8 mouse cellular contexts compared by ENCODE assay signal in genomic region chr13:73803450-73804178, GRCm38 (mm10). TPM values are rescaled to one million over a fixed set of nuclear protein-coding genes. Genes with fewer than 3 reads are reported as not detected.
DNase-seq lines count a peak whose midpoint lies in the region; ATAC-seq and TF ChIP-seq lines count a peak whose summit lies in the region.

No protein-coding gene starts in this region.

- no peaks in the 10 kb centered on the region for H3K9me3 ChIP-seq in limb, embryonic 13.5 days
- no peaks in the 10 kb centered on the region for H3K9me3 ChIP-seq in limb, embryonic 10.5 days (replicated peaks)
- H3K9me3 ChIP-seq in embryonic facial prominence, embryonic 15.5 days (replicated peaks) = no peaks in the 10 kb centered on the region
- H3K9me3 ChIP-seq in lung, embryonic 14.5 days (ENCODE audit: low read depth, low read length) = no peaks in the 10 kb centered on the region

- no peak overlapping the region for H3K4me2 ChIP-seq in limb, embryonic 13.5 days (replicated peaks)
- no peak overlapping the region for H3K4me2 ChIP-seq in embryonic facial prominence, embryonic 15.5 days (replicated peaks)
- H3K4me2 ChIP-seq in lung, embryonic 14.5 days = no peak overlapping the region

- no peak for TF ChIP-seq CTCF in lung, embryonic 14.5 days (IDR thresholded peaks at IDR 0.05; ENCODE audit: low read depth)

- H3K27me3 ChIP-seq in limb, embryonic 13.5 days = no peaks in the 10 kb centered on the region
- no peaks in the 10 kb centered on the region for H3K27me3 ChIP-seq in limb, embryonic 10.5 days (ENCODE audit: low read depth, poor library complexity, severe bottlenecking)
- no peaks in the 10 kb centered on the region for H3K27me3 ChIP-seq in embryonic facial prominence, embryonic 15.5 days
- H3K27me3 ChIP-seq in lung, embryonic 14.5 days (ENCODE audit: insufficient read depth, low read length) = no peaks in the 10 kb centered on the region

- ATAC-seq in limb, embryonic 13.5 days (ENCODE audit: low FRiP score, low read depth) = 0 out of 2 replicates have a peak, but pooled peaks have one; percentile 22
- peak; percentile 48; the same call in 1 of the 2 replicates for ATAC-seq in embryonic facial prominence, embryonic 15.5 days (ENCODE audit: insufficient number of reproducible peaks, low FRiP score, low TSS enrichment, low read depth)
- peak; percentile 93 to 96 for ATAC-seq in hematopoietic stem cell, adult 5-6 weeks (replicated peaks in 1 of 2; ENCODE audit: insufficient read depth in 1 of 2, low FRiP score in 2 of 2, low TSS enrichment in 1 of 2, low read depth in 1 of 2, poor library complexity in 2 of 2, severe bottlenecking in 2 of 2)
- peak; percentile 77 for ATAC-seq in lung, embryonic 14.5 days (ENCODE audit: insufficient read depth)

- no peak for DNase-seq in limb, embryonic 10.5 days (ENCODE audit: low spot score)
- DNase-seq in lung, embryonic 14.5 days = peak; percentile 46
- peak; percentile 23 for DNase-seq in telencephalon, adult 2 months (ENCODE audit: low read depth, low spot score)
- no peak for DNase-seq in cerebellum, postnatal 36 days
- no peak for DNase-seq in cerebellum, postnatal 25 days

- H3K9ac ChIP-seq in limb, embryonic 13.5 days = no peak overlapping the region
- H3K9ac ChIP-seq in embryonic facial prominence, embryonic 15.5 days = no peak overlapping the region
- no peak overlapping the region for H3K9ac ChIP-seq in lung, embryonic 14.5 days

- no peaks in the 10 kb centered on the region for H3K4me1 ChIP-seq in limb, embryonic 13.5 days
- H3K4me1 ChIP-seq in limb, embryonic 10.5 days = no peaks in the 10 kb centered on the region
- no peaks in the 10 kb centered on the region for H3K4me1 ChIP-seq in embryonic facial prominence, embryonic 15.5 days
- H3K4me1 ChIP-seq in lung, embryonic 14.5 days (ENCODE audit: insufficient read depth) = no peaks in the 10 kb centered on the region

- no peak overlapping the region for H3K27ac ChIP-seq in limb, embryonic 13.5 days
- no peak overlapping the region for H3K27ac ChIP-seq in limb, embryonic 10.5 days
- H3K27ac ChIP-seq in embryonic facial prominence, embryonic 15.5 days (replicated peaks) = no peak overlapping the region
- H3K27ac ChIP-seq in lung, embryonic 14.5 days (ENCODE audit: low read depth) = peak overlapping the region; percentile 30; the same call in 1 of the 2 replicates

- peaks cover 93% of the 10 kb centered on the region for H3K36me3 ChIP-seq in limb, embryonic 13.5 days
- H3K36me3 ChIP-seq in limb, embryonic 10.5 days = peaks cover 99% of the 10 kb centered on the region
- peaks cover 45% of the 10 kb centered on the region for H3K36me3 ChIP-seq in embryonic facial prominence, embryonic 15.5 days
- H3K36me3 ChIP-seq in lung, embryonic 14.5 days (ENCODE audit: insufficient read depth) = peaks cover 57% of the 10 kb centered on the region

- WGBS in limb, embryonic 13.5 days = 90% methylated on average over 8 of the region's 8 CpGs
- 91% methylated on average over 8 of the region's 8 CpGs for WGBS in limb, embryonic 10.5 days
- WGBS in embryonic facial prominence, embryonic 15.5 days = 86% methylated on average over 8 of the region's 8 CpGs
- 72% methylated on average over 8 of the region's 8 CpGs for WGBS in lung, embryonic 14.5 days

- no peak overlapping the region for H3K4me3 ChIP-seq in limb, embryonic 13.5 days
- H3K4me3 ChIP-seq in limb, embryonic 10.5 days = no peak overlapping the region
- H3K4me3 ChIP-seq in embryonic facial prominence, embryonic 15.5 days (replicated peaks) = no peak overlapping the region
- no peak overlapping the region for H3K4me3 ChIP-seq in lung, embryonic 14.5 days (ENCODE audit: low read depth, low read length)

RNA-seq across cellular contexts. Expression of gene Nkd2, which starts 43.8 kb away (rescaled TPM):
- 40.5 and 44.5 TPM in 2 replicates for polyA plus RNA-seq in limb, embryonic 13.5 days (2015; fragmentation: Nextera tagmentation; extraction: Ambion mirVana)
- polyA plus RNA-seq in limb, embryonic 10.5 days (2016; fragmentation: Nextera tagmentation; extraction: Ambion mirVana) = 43.2 and 57.4 TPM in 2 replicates
- 40.2 and 42.1 TPM in 2 replicates for polyA plus RNA-seq in embryonic facial prominence, embryonic 15.5 days (2015; fragmentation: Nextera tagmentation; extraction: Ambion mirVana)
- total RNA-seq in hematopoietic stem cell, adult 5-6 weeks (2017) = not detected in 2 replicates
- 4.6 and 4.8 TPM in 2 replicates for polyA plus RNA-seq in lung, embryonic 14.5 days (2014; fragmentation: Nextera tagmentation; extraction: Ambion mirVana)

Comparison
In these comparisons a context has a peak if more than half of its experiments do, and no peak if none do; other contexts are left out.
1. ATAC-seq: peak in every context shown above with its lines; median percentile 94 in hematopoietic stem cell, adult 5-6 weeks; 77 in lung, embryonic 14.5 days; 48 in embryonic facial prominence, embryonic 15.5 days; 22 in limb, embryonic 13.5 days.
2. DNase-seq: peak in lung, embryonic 14.5 days (single experiment) and telencephalon, adult 2 months (single experiment); none in limb, embryonic 10.5 days (single experiment), cerebellum, postnatal 36 days (0 of 2) and cerebellum, postnatal 25 days (0 of 2).